Comparison of ENCODE assay signal across 8 mouse cellular contexts in the genomic region with DNA sequence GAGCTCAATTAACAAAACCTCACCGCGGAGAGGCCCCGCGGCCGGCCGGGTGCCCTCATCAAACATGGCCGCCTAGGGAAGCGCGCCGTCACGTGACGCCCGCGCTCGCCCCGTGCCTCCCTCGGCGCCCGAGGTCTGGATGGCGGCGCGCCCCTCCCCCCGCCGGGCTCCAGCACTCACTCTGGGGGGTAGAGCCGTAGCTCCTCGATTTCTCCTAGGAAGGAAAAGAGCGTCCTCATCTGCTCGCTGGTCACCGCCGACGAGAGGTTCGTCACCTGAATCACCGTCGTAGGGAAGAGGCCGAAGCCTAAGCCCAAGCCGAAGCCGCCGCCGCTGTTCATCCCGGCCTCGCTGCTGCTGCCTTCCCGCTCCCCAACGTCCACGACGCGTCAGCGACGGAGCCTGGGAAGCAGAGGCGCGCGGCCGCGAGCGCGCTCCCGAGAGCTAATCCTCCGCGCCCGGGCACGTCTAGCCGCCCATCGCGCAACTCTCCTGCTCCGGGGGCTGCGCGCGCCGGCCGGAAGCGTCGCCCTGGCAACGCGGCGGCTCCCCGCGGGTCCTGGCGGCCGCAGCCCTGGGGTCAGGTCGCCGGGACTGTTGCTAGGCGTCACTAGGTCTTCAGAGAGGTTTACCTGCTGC. TPM values are rescaled to one million over a fixed set of nuclear protein-coding genes. Genes with fewer than 3 reads are reported as not detected.
DNase-seq lines count a peak whose midpoint lies in the region; ATAC-seq and TF ChIP-seq lines count a peak whose summit lies in the region.

A gene (minus strand): TSS at position 490 of the 639 bp plus-strand sequence.

- H3K4me3 ChIP-seq in E14TG2a.4 (replicated peaks; ENCODE audit: low read length): peak within 1 kb of the TSS; percentile 87
- peak within 1 kb of the TSS; percentile 63 for H3K4me3 ChIP-seq in forebrain, embryonic 13.5 days
- peak within 1 kb of the TSS; percentile 96 for H3K4me3 ChIP-seq in liver, postnatal 0 days (ENCODE audit: low read depth, low read length)
- peak within 1 kb of the TSS; percentile 74 for H3K4me3 ChIP-seq in neural tube, embryonic 14.5 days (ENCODE audit: low read depth, low read length)

- peak within 1 kb of the TSS; percentile 98 for H3K27ac ChIP-seq in forebrain, embryonic 13.5 days
- H3K27ac ChIP-seq in liver, postnatal 0 days (ENCODE audit: low read depth): peak within 1 kb of the TSS; percentile 98
- H3K27ac ChIP-seq in neural tube, embryonic 14.5 days (ENCODE audit: low read depth, low read length): peak within 1 kb of the TSS; percentile 98

- peaks cover 32% of the 10 kb centered on the region for H3K4me1 ChIP-seq in E14TG2a.4 (replicated peaks; ENCODE audit: low read depth, low read length)
- peaks cover 22% of the 10 kb centered on the region for H3K4me1 ChIP-seq in forebrain, embryonic 13.5 days
- H3K4me1 ChIP-seq in liver, postnatal 0 days (ENCODE audit: insufficient read depth): peaks cover 19% of the 10 kb centered on the region
- peaks cover 21% of the 10 kb centered on the region for H3K4me1 ChIP-seq in neural tube, embryonic 14.5 days (ENCODE audit: control insufficient read depth, insufficient read depth, low read length)

- peak within 1 kb of the TSS; percentile 63 for H3K4me2 ChIP-seq in forebrain, embryonic 13.5 days
- peak within 1 kb of the TSS; percentile 72 for H3K4me2 ChIP-seq in liver, postnatal 0 days (ENCODE audit: low read depth, low read length)
- H3K4me2 ChIP-seq in neural tube, embryonic 14.5 days (ENCODE audit: low read depth, low read length): peak within 1 kb of the TSS; percentile 63

- TF ChIP-seq CTCF in E14TG2a.4 (conservative IDR thresholded peaks at IDR 0.05; ENCODE audit: low read length): no peak
- no peak for TF ChIP-seq CTCF in liver, postnatal 0 days (IDR thresholded peaks at IDR 0.05; ENCODE audit: low read depth)

- peaks cover 7% of the 10 kb centered on the region; the same call in 1 of the 2 replicates for H3K27me3 ChIP-seq in E14TG2a.4 (ENCODE audit: insufficient read depth, low read length)
- H3K27me3 ChIP-seq in forebrain, embryonic 13.5 days: no peaks in the 10 kb centered on the region
- H3K27me3 ChIP-seq in liver, postnatal 0 days (ENCODE audit: insufficient read depth, low read length): no peaks in the 10 kb centered on the region
- 0 out of 2 replicates have a peak, but pooled peaks cover 2% of the 10 kb centered on the region for H3K27me3 ChIP-seq in neural tube, embryonic 14.5 days (ENCODE audit: control insufficient read depth, insufficient read depth, low read length)

- under 1% methylated on average over 75 of the region's 81 CpGs for WGBS in forebrain, embryonic 13.5 days
- under 1% methylated on average over 81 of the region's 81 CpGs for WGBS in large intestine, adult 2 months
- 0% methylated on average over 75 of the region's 81 CpGs for WGBS in liver, postnatal 0 days (ENCODE audit: insufficient replicate concordance)
- WGBS in neural tube, embryonic 14.5 days: under 1% methylated on average over 63 of the region's 81 CpGs

- no peaks in the 10 kb centered on the region for H3K9me3 ChIP-seq in E14TG2a.4 (ENCODE audit: low read length)
- no peaks in the 10 kb centered on the region for H3K9me3 ChIP-seq in forebrain, embryonic 13.5 days (replicated peaks)
- H3K9me3 ChIP-seq in liver, postnatal 0 days (ENCODE audit: low read length): no peaks in the 10 kb centered on the region
- no peaks in the 10 kb centered on the region for H3K9me3 ChIP-seq in neural tube, embryonic 14.5 days (ENCODE audit: control insufficient read depth, low read length)

- no peak for TF ChIP-seq EP300 in liver, postnatal 0 days (IDR thresholded peaks at IDR 0.05; ENCODE audit: low read depth)

- peak; percentile 87 for DNase-seq in c-Kit-positive CD71-positive TER-119-positive erythroid progenitor cells, embryonic 14.5 days (ENCODE audit: low spot score)
- peak; percentile 95 to 96 for DNase-seq in heart, postnatal 10 days
- DNase-seq in large intestine, adult 2 months (ENCODE audit: low read depth, low spot score): peak; percentile 72
- DNase-seq in liver, postnatal 0 days: peak; percentile 94
- DNase-seq in testis, postnatal 10 days (ENCODE audit: low spot score): peak; percentile 97

- H3K36me3 ChIP-seq in E14TG2a.4 (ENCODE audit: insufficient read depth, low read length): peaks cover 16% of the 10 kb centered on the region
- H3K36me3 ChIP-seq in forebrain, embryonic 13.5 days (ENCODE audit: poor library complexity, severe bottlenecking): 0 out of 2 replicates have a peak, but pooled peaks cover 2% of the 10 kb centered on the region
- no peaks in the 10 kb centered on the region for H3K36me3 ChIP-seq in liver, postnatal 0 days (replicated peaks; ENCODE audit: insufficient read depth, low read length)
- H3K36me3 ChIP-seq in neural tube, embryonic 14.5 days (ENCODE audit: control insufficient read depth, insufficient read depth, low read length): no peaks in the 10 kb centered on the region

- H3K9ac ChIP-seq in forebrain, embryonic 13.5 days: peak within 1 kb of the TSS; percentile 85
- peak within 1 kb of the TSS; percentile 95 for H3K9ac ChIP-seq in liver, postnatal 0 days (replicated peaks)
- peak within 1 kb of the TSS; percentile 78 for H3K9ac ChIP-seq in neural tube, embryonic 14.5 days (replicated peaks; ENCODE audit: low read depth, low read length)

- ATAC-seq in forebrain, embryonic 13.5 days: peak; percentile 96
- ATAC-seq in liver, postnatal 0 days: peak; percentile 96
- ATAC-seq in neural tube, embryonic 14.5 days (ENCODE audit: low read depth): peak; percentile 95

- intact Hi-C loops in heart, postnatal 10 days (cut with DNase I): no loop called here

RNA-seq across cellular contexts. Expression of the gene that starts here (rescaled TPM):
- polyA plus RNA-seq in forebrain, embryonic 13.5 days (2015; fragmentation: Nextera tagmentation; extraction: Ambion mirVana): 98.3 and 105 TPM in 2 replicates
- total RNA-seq in heart, postnatal 10 days (2021): 10 to 100 TPM; 34.1 to 34.2 TPM
- 6.2 and 22.1 TPM in 2 replicates for polyA plus RNA-seq in large intestine, adult 2 months (2012; rRNA removed)
- 12.7 and 16.0 TPM in 2 replicates for polyA plus RNA-seq in liver, postnatal 0 days (2015; fragmentation: Nextera tagmentation; extraction: Ambion mirVana)
- polyA plus RNA-seq in neural tube, embryonic 14.5 days (2014; fragmentation: Nextera tagmentation; extraction: Ambion mirVana): 93.1 and 98.8 TPM in 2 replicates

Comparison
In these comparisons a context has a peak if more than half of its experiments do, and no peak if none do; other contexts are left out.
1. Peak in every context shown above with its lines: DNase-seq, ATAC-seq, H3K4me3 ChIP-seq and H3K27ac ChIP-seq.